Mouse (Mus musculus) small intestine, adult 2 months (tissue): ENCODE results near the gene 5730522E02Rik. TPM values are rescaled to one million over a fixed set of nuclear protein-coding genes. Genes with fewer than 3 reads are reported as not detected.

Experiments
- H3K27ac ChIP-seq: fragments of 200-500 bp; 2 replicates; pipeline ENCODE4 v1.5.1; 2012; ENCODE audit warnings: low read depth, low read length, control low read depth, inconsistent platforms; ENCODE audit not compliant: insufficient read depth
- H3K27me3 ChIP-seq: fragments of 200-500 bp; 2 replicates; pipeline ENCODE4 v1.6.1; 2012; ENCODE audit warnings: mild to moderate bottlenecking, moderate library complexity, low read length, inconsistent platforms; ENCODE audit not compliant: control insufficient read depth, insufficient read depth
- H3K36me3 ChIP-seq: fragments of 200-500 bp; 2 replicates; pipeline ENCODE4 v1.6.1; 2012; ENCODE audit warnings: mild to moderate bottlenecking, low read length, control low read depth, inconsistent platforms; ENCODE audit not compliant: control insufficient read depth, insufficient read depth
- H3K4me1 ChIP-seq: fragments of 200-500 bp; 2 replicates; pipeline ENCODE4 v1.6.1; 2012; ENCODE audit warnings: low read length, inconsistent platforms, mixed read lengths; ENCODE audit not compliant: control insufficient read depth, insufficient read depth, insufficient read length
- H3K4me3 ChIP-seq: fragments of 200-500 bp; 2 replicates; pipeline ENCODE4 v1.5.1; 2012; ENCODE audit warnings: low read depth, mild to moderate bottlenecking, control low read depth, inconsistent platforms, low read length, moderate library complexity
- CTCF ChIP-seq: fragments of 200-500 bp; IDR thresholded peaks from 2 replicates; pipeline ENCODE4 v1.5.1; 2012; ENCODE audit warnings: low read depth, mild to moderate bottlenecking, control low read depth, inconsistent platforms, low read length, moderate library complexity, mixed read lengths; ENCODE audit not compliant: insufficient replicate concordance, insufficient read length; ENCODE audit errors: extremely low read depth
- POLR2A ChIP-seq: fragments of 200-500 bp; IDR thresholded peaks from 2 replicates; pipeline ENCODE4 v1.6.1; 2012; ENCODE audit warnings: low read depth, mild to moderate bottlenecking, control low read depth, inconsistent platforms, low read length, moderate library complexity
- WGBS: fragments of 180-500 bp; shearing (Covaris S2); methylation state at CpG from one replicate; pipeline ENCODE4 v1.1.7; 2018; 5-methylcytosine and 5-hydroxymethylcytosine counted together
- polyA plus RNA-seq: library from polyadenylated mRNA; depleted of rRNA; stranded (reverse); fragments of >200 nt; gene quantifications from 2 replicates; pipeline ENCODE4 v1.2.3, GENCODE M21; 2012

Gene 5730522E02Rik
- polyA plus RNA-seq, 1 experiment, result not detected

GRCm38 (mm10) chr11:25819789-25820188 is 390.8 kb downstream of the 5730522E02Rik start:
- no peaks in the 10 kb centered on the region for H3K4me1 ChIP-seq
- TF ChIP-seq POLR2A (no peak), CTCF (no peak)
- H3K27me3 ChIP-seq, result no peaks in the 10 kb centered on the region
- no peak overlapping the region for H3K4me3 ChIP-seq
- no peak overlapping the region for H3K27ac ChIP-seq
- H3K36me3 ChIP-seq, result no peaks in the 10 kb centered on the region

GRCm38 (mm10) chr11:25813446-25813845 is 397.1 kb downstream of the 5730522E02Rik start:
- Histone ChIP-seq H3K4me1 (no peaks in the 10 kb centered on the region), H3K27ac (no peak overlapping the region), H3K36me3 (no peaks in the 10 kb centered on the region), H3K4me3 (no peak overlapping the region), H3K27me3 (no peaks in the 10 kb centered on the region)
- TF ChIP-seq POLR2A (no peak), CTCF (no peak)
- WGBS, result 92% methylated on average over 2 of the region's 2 CpGs

GRCm38 (mm10) chr11:25787691-25788090 is 422.9 kb downstream of the 5730522E02Rik start:
- Histone ChIP-seq H3K4me3 (no peak overlapping the region), H3K36me3 (no peaks in the 10 kb centered on the region), H3K27ac (no peak overlapping the region), H3K27me3 (no peaks in the 10 kb centered on the region), H3K4me1 (no peaks in the 10 kb centered on the region)
- WGBS, result 86% methylated on average over 1 of the region's 1 CpGs
- TF ChIP-seq CTCF (no peak), POLR2A (no peak)

GRCm38 (mm10) chr11:25772231-25772630 is 438.3 kb downstream of the 5730522E02Rik start:
- TF ChIP-seq CTCF, result no peak
- TF ChIP-seq POLR2A, result no peak
- Histone ChIP-seq H3K36me3 (no peaks in the 10 kb centered on the region), H3K27me3 (no peaks in the 10 kb centered on the region), H3K4me3 (no peak overlapping the region), H3K27ac (no peak overlapping the region), H3K4me1 (no peaks in the 10 kb centered on the region)
- WGBS, result 67% methylated on average over 1 of the region's 1 CpGs

GRCm38 (mm10) chr11:25770991-25771568 is 439.5 kb downstream of the 5730522E02Rik start:
- H3K27me3 ChIP-seq, result no peaks in the 10 kb centered on the region
- 75% methylated on average over 3 of the region's 3 CpGs for WGBS
- TF ChIP-seq CTCF (no peak), POLR2A (no peak)

GRCm38 (mm10) chr11:25767584-25768333 is 442.8 kb downstream of the 5730522E02Rik start:
- Histone ChIP-seq H3K27me3 (no peaks in the 10 kb centered on the region), H3K27ac (no peak overlapping the region), H3K4me1 (no peaks in the 10 kb centered on the region), H3K36me3 (no peaks in the 10 kb centered on the region), H3K4me3 (no peak overlapping the region)
- TF ChIP-seq CTCF (no peak), POLR2A (no peak)
- WGBS, result 78% methylated on average over 5 of the region's 5 CpGs

More at GRCm38 (mm10) chr11:25770991-25771568, 439.5 kb downstream of the 5730522E02Rik start:
- Histone ChIP-seq H3K36me3 (no peaks in the 10 kb centered on the region), H3K27ac (no peak overlapping the region), H3K4me3 (no peak overlapping the region), H3K4me1 (no peaks in the 10 kb centered on the region)

- 83% methylated on average over 7 of the region's 7 CpGs for WGBS
- Histone ChIP-seq H3K4me3 (no peak overlapping the region), H3K36me3 (no peaks in the 10 kb centered on the region), H3K27me3 (no peaks in the 10 kb centered on the region), H3K4me1 (no peaks in the 10 kb centered on the region), H3K27ac (no peak overlapping the region)
- TF ChIP-seq POLR2A (no peak), CTCF (no peak)
Observed at GRCm38 (mm10) chr11:25753156-25753899, 457.2 kb downstream of the 5730522E02Rik start.
